ENCODE assay signal across 16 mouse cellular contexts in genomic region chr11:16300709-16301108, GRCm38 (mm10). TPM values are rescaled to one million over a fixed set of nuclear protein-coding genes. Genes with fewer than 3 reads are reported as not detected.
DNase-seq lines count a peak whose midpoint lies in the region; ATAC-seq and TF ChIP-seq lines count a peak whose summit lies in the region.
"Had no signal": no experiment of that assay in that cellular context is flagged by ENCODE, and none has a peak within 500 bp of the region (broad histone marks: within the 10 kb centered on the region; RNA-seq: fewer than 3 reads in every experiment).

No protein-coding gene starts in this region.

- WGBS in lung, embryonic 14.5 days = 56% methylated on average over 2 of the region's 2 CpGs
- WGBS in forebrain, embryonic 14.5 days = 14% methylated on average over 2 of the region's 2 CpGs
- 49% methylated on average over 2 of the region's 2 CpGs for WGBS in midbrain, embryonic 14.5 days

- no peak overlapping the region for H3K4me2 ChIP-seq in lung, embryonic 14.5 days
- H3K4me2 ChIP-seq in forebrain, embryonic 14.5 days (ENCODE audit: low read length) = peak overlapping the region; percentile 0; the same call in 1 of the 2 replicates
- H3K4me2 ChIP-seq in midbrain, embryonic 14.5 days (ENCODE audit: low read length) = no peak overlapping the region
- H3K4me2 ChIP-seq: kidney, embryonic 15.5 days; liver, embryonic 11.5 days had no signal

- peak; percentile 8 to 55 for DNase-seq in frontal cortex, adult 2 months (ENCODE audit: extremely low spot score in 1 of 2, low spot score in 1 of 2)
- DNase-seq in frontal cortex, postnatal 25 days (ENCODE audit: low spot score in 2 of 2) = no peak
- DNase-seq in lung, embryonic 14.5 days = peak; percentile 2
- DNase-seq in lung, postnatal 14 days = no peak
- peak; percentile 83 for DNase-seq in forebrain, embryonic 14.5 days (ENCODE audit: low spot score)
- DNase-seq in midbrain, embryonic 14.5 days = peak; percentile 42
- DNase-seq in thymus, postnatal 10 days (ENCODE audit: low spot score in 2 of 2) = no peak
- no peak for DNase-seq in gastrocnemius, adult 18-20 months (ENCODE audit: low spot score)
- DNase-seq: adrenal gland, adult 2 months; gastrocnemius, adult 2 months; heart, adult 11 months; left cerebral cortex, postnatal 4 days had no signal

- no peak overlapping the region for H3K9ac ChIP-seq in lung, embryonic 14.5 days
- H3K9ac ChIP-seq in forebrain, embryonic 14.5 days (ENCODE audit: low read length) = no peak overlapping the region
- no peak overlapping the region for H3K9ac ChIP-seq in midbrain, embryonic 14.5 days (replicated peaks; ENCODE audit: low read length)
- H3K9ac ChIP-seq: kidney, embryonic 15.5 days had no signal

- H3K27me3 ChIP-seq in lung, embryonic 14.5 days (ENCODE audit: insufficient read depth, low read length) = no peaks in the 10 kb centered on the region
- H3K27me3 ChIP-seq in forebrain, embryonic 14.5 days (replicated peaks; ENCODE audit: control insufficient read depth, insufficient read depth, low read length) = no peaks in the 10 kb centered on the region
- no peaks in the 10 kb centered on the region for H3K27me3 ChIP-seq in midbrain, embryonic 14.5 days (ENCODE audit: control insufficient read depth, insufficient read depth, low read length)
- H3K27me3 ChIP-seq: kidney, embryonic 15.5 days; megakaryocyte, embryonic 14.5 days had no signal

- no peak for TF ChIP-seq CTCF in lung, embryonic 14.5 days (IDR thresholded peaks at IDR 0.05; ENCODE audit: low read depth)

- H3K4me3 ChIP-seq in lung, embryonic 14.5 days (ENCODE audit: low read depth, low read length) = no peak overlapping the region
- no peak overlapping the region for H3K4me3 ChIP-seq in forebrain, embryonic 14.5 days (ENCODE audit: low read depth, low read length)
- no peak overlapping the region for H3K4me3 ChIP-seq in midbrain, embryonic 14.5 days (replicated peaks; ENCODE audit: low read depth, low read length)
- H3K4me3 ChIP-seq: gastrocnemius, adult 2 months; kidney, embryonic 15.5 days; megakaryocyte, embryonic 14.5 days had no signal

- H3K27ac ChIP-seq in lung, embryonic 14.5 days (ENCODE audit: low read depth) = no peak overlapping the region
- H3K27ac ChIP-seq in forebrain, embryonic 14.5 days (ENCODE audit: low read depth, low read length) = peak overlapping the region; percentile 74; the same call in 1 of the 2 replicates
- H3K27ac ChIP-seq in midbrain, embryonic 14.5 days (replicated peaks; ENCODE audit: low read depth, low read length) = no peak overlapping the region
- H3K27ac ChIP-seq: gastrocnemius, adult 2 months; kidney, embryonic 15.5 days had no signal

- no peaks in the 10 kb centered on the region for H3K36me3 ChIP-seq in lung, embryonic 14.5 days (ENCODE audit: insufficient read depth)
- no peaks in the 10 kb centered on the region for H3K36me3 ChIP-seq in forebrain, embryonic 14.5 days (ENCODE audit: control insufficient read depth, insufficient read depth, low read length)
- H3K36me3 ChIP-seq in midbrain, embryonic 14.5 days (ENCODE audit: control insufficient read depth, insufficient read depth, low read length) = no peaks in the 10 kb centered on the region
- H3K36me3 ChIP-seq: kidney, embryonic 15.5 days had no signal

- H3K9me3 ChIP-seq in lung, embryonic 14.5 days (ENCODE audit: low read depth, low read length) = no peaks in the 10 kb centered on the region
- H3K9me3 ChIP-seq in forebrain, embryonic 14.5 days (replicated peaks; ENCODE audit: control insufficient read depth, low read length) = no peaks in the 10 kb centered on the region
- H3K9me3 ChIP-seq in midbrain, embryonic 14.5 days (ENCODE audit: control insufficient read depth, low read length) = no peaks in the 10 kb centered on the region
- H3K9me3 ChIP-seq: kidney, embryonic 15.5 days; megakaryocyte, embryonic 14.5 days had no signal

- H3K4me1 ChIP-seq in lung, embryonic 14.5 days (ENCODE audit: insufficient read depth) = no peaks in the 10 kb centered on the region
- peaks cover 12% of the 10 kb centered on the region for H3K4me1 ChIP-seq in forebrain, embryonic 14.5 days (ENCODE audit: control insufficient read depth, insufficient read depth, low read length)
- 0 out of 2 replicates have a peak, but pooled peaks cover 3% of the 10 kb centered on the region for H3K4me1 ChIP-seq in midbrain, embryonic 14.5 days (ENCODE audit: control insufficient read depth, insufficient read depth, low read length)
- H3K4me1 ChIP-seq: kidney, embryonic 15.5 days; megakaryocyte, embryonic 14.5 days had no signal

- ATAC-seq in lung, embryonic 14.5 days (ENCODE audit: insufficient read depth) = no peak
- ATAC-seq in forebrain, embryonic 14.5 days = peak; percentile 78
- 0 out of 2 replicates have a peak, but pooled peaks have one; percentile 14 for ATAC-seq in midbrain, embryonic 14.5 days (ENCODE audit: low FRiP score, low TSS enrichment)

RNA-seq across cellular contexts. Expression of gene Vstm2a, which starts 43.2 kb away (rescaled TPM):
- 88.0 and 100 TPM in 2 replicates for polyA plus RNA-seq in frontal cortex, adult 2 months (2012; rRNA removed)
- polyA plus RNA-seq in lung, embryonic 14.5 days (2014; fragmentation: Nextera tagmentation; extraction: Ambion mirVana) = 0.22 TPM in 1 of 2 replicates, not detected in the other
- 49.0 and 59.1 TPM in 2 replicates for polyA plus RNA-seq in forebrain, embryonic 14.5 days (2014; fragmentation: Nextera tagmentation; extraction: Ambion mirVana)
- 64.2 and 73.7 TPM in 2 replicates for polyA plus RNA-seq in midbrain, embryonic 14.5 days (2014; fragmentation: Nextera tagmentation; extraction: Ambion mirVana)
- under 1 TPM; 0.07 TPM for total RNA-seq in gastrocnemius, adult 18-20 months (2021)
- polyA plus RNA-seq: adrenal gland, adult 2 months; C2C12 had no signal

Comparison
In these comparisons a context has a peak if more than half of its experiments do, and no peak if none do; other contexts are left out.
1. DNase-seq: peak in frontal cortex, adult 2 months (2 of 2), lung, embryonic 14.5 days (single experiment), forebrain, embryonic 14.5 days (single experiment) and midbrain, embryonic 14.5 days (single experiment); none in frontal cortex, postnatal 25 days (0 of 2), lung, postnatal 14 days (single experiment), thymus, postnatal 10 days (0 of 2) and gastrocnemius, adult 18-20 months (single experiment).
2. RNA of gene Vstm2a, which starts 43.2 kb away (polyA plus RNA-seq): 88.0 to 100 TPM in frontal cortex, adult 2 months, 64.2 to 73.7 TPM in midbrain, embryonic 14.5 days and 49.0 to 59.1 TPM in forebrain, embryonic 14.5 days; 0.22 TPM in lung, embryonic 14.5 days; every median in the first group is over 10 times any median in the second.